In the genomic region with DNA sequence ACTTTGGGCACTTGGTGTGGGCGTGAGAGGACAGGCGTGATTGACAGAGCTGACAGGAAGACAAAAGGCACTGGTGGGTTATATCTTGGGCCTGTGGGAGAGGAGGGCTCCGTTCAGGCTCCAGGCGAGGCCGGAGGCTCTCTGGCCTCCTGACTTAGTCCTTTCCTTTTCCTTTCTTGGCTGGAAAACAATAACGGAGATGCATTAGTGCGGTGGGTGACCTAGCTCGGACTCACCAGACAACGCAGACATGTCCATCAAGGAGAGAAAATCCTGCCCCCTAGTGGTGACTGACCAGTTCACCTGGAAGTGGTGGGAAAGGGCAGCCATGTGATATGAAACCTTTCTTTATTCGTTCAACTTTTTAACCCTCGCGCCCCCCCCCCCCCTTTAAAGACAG, we compare ENCODE assay signal across 8 mouse cellular contexts. TPM values are rescaled to one million over a fixed set of nuclear protein-coding genes. Genes with fewer than 3 reads are reported as not detected.
DNase-seq lines count a peak whose midpoint lies in the region; ATAC-seq lines count a peak whose summit lies in the region.

No protein-coding gene starts in this region.

- peaks cover 33% of the 10 kb centered on the region for H3K4me1 ChIP-seq in heart, embryonic 11.5 days (ENCODE audit: control insufficient read depth, insufficient read depth, low read length)
- H3K4me1 ChIP-seq in kidney, embryonic 15.5 days, result peaks cover 61% of the 10 kb centered on the region
- H3K4me1 ChIP-seq in stomach, embryonic 16.5 days (ENCODE audit: control insufficient read depth, insufficient read depth, low read length), result peaks cover 32% of the 10 kb centered on the region

- H3K27me3 ChIP-seq in heart, embryonic 11.5 days (ENCODE audit: control insufficient read depth, insufficient read depth, low read length), result peaks cover 4% of the 10 kb centered on the region
- peaks cover 5% of the 10 kb centered on the region; the same call in 1 of the 2 replicates for H3K27me3 ChIP-seq in kidney, embryonic 15.5 days
- no peaks in the 10 kb centered on the region for H3K27me3 ChIP-seq in stomach, embryonic 16.5 days (ENCODE audit: control insufficient read depth, insufficient read depth, low read length)

- peak overlapping the region; percentile 67 for H3K4me3 ChIP-seq in heart, embryonic 11.5 days (ENCODE audit: low read depth, low read length)
- H3K4me3 ChIP-seq in kidney, embryonic 15.5 days (replicated peaks), result peak overlapping the region; percentile 63
- H3K4me3 ChIP-seq in stomach, embryonic 16.5 days (replicated peaks; ENCODE audit: low read length), result peak overlapping the region; percentile 54

- peak overlapping the region; percentile 83 for H3K4me2 ChIP-seq in heart, embryonic 11.5 days
- peak overlapping the region; percentile 65 for H3K4me2 ChIP-seq in kidney, embryonic 15.5 days
- H3K4me2 ChIP-seq in stomach, embryonic 16.5 days (ENCODE audit: low read depth, low read length), result peak overlapping the region; percentile 78

- ATAC-seq in heart, embryonic 11.5 days (replicated peaks; ENCODE audit: insufficient number of reproducible peaks, low FRiP score, low TSS enrichment), result no peak
- ATAC-seq in kidney, embryonic 15.5 days (replicated peaks; ENCODE audit: low FRiP score), result no peak
- ATAC-seq in stomach, embryonic 16.5 days (ENCODE audit: insufficient read depth, low FRiP score), result no peak
- no peak for ATAC-seq in granulocyte monocyte progenitor cell, adult 5-6 weeks (replicated peaks; ENCODE audit: poor library complexity, severe bottlenecking)

- 8% methylated on average over 12 of the region's 12 CpGs for WGBS in heart, embryonic 11.5 days (ENCODE audit: insufficient replicate concordance)
- 11% methylated on average over 12 of the region's 12 CpGs for WGBS in kidney, embryonic 15.5 days
- 15% methylated on average over 12 of the region's 12 CpGs for WGBS in stomach, embryonic 16.5 days

- peak overlapping the region; percentile 96; the same call in 1 of the 2 replicates for H3K27ac ChIP-seq in heart, embryonic 11.5 days (ENCODE audit: low read depth, low read length)
- no peak overlapping the region for H3K27ac ChIP-seq in kidney, embryonic 15.5 days
- no peak overlapping the region for H3K27ac ChIP-seq in stomach, embryonic 16.5 days (ENCODE audit: low read length)

- peaks cover 8% of the 10 kb centered on the region; the same call in 1 of the 2 replicates for H3K36me3 ChIP-seq in heart, embryonic 11.5 days (ENCODE audit: control insufficient read depth, insufficient read depth, low read length)
- peaks cover 19% of the 10 kb centered on the region for H3K36me3 ChIP-seq in kidney, embryonic 15.5 days
- H3K36me3 ChIP-seq in stomach, embryonic 16.5 days (ENCODE audit: control insufficient read depth, insufficient read depth, low read length), result 0 out of 2 replicates have a peak, but pooled peaks cover 5% of the 10 kb centered on the region

- peak; percentile 63 for DNase-seq in urinary bladder, postnatal 25 days (ENCODE audit: low spot score)
- DNase-seq in urinary bladder, postnatal 36 days (ENCODE audit: low spot score in 2 of 2), result no peak
- DNase-seq in cerebellum, postnatal 10 days, result peak; percentile 92 to 98
- DNase-seq in lung, postnatal 25 days (ENCODE audit: low spot score), result peak; percentile 67

- H3K9ac ChIP-seq in heart, embryonic 11.5 days (ENCODE audit: low read depth, low read length), result peak overlapping the region; percentile 90; the same call in 1 of the 2 replicates
- H3K9ac ChIP-seq in kidney, embryonic 15.5 days, result peak overlapping the region; percentile 86; the same call in 1 of the 2 replicates
- peak overlapping the region; percentile 85; the same call in 1 of the 2 replicates for H3K9ac ChIP-seq in stomach, embryonic 16.5 days (ENCODE audit: low read length)

- no peaks in the 10 kb centered on the region for H3K9me3 ChIP-seq in heart, embryonic 11.5 days (replicated peaks; ENCODE audit: control insufficient read depth, low read length)
- no peaks in the 10 kb centered on the region for H3K9me3 ChIP-seq in kidney, embryonic 15.5 days (replicated peaks)
- H3K9me3 ChIP-seq in stomach, embryonic 16.5 days (replicated peaks; ENCODE audit: control insufficient read depth, low read length), result no peaks in the 10 kb centered on the region

RNA-seq across cellular contexts. Expression of a gene that starts 2.2 kb away (rescaled TPM):
- polyA plus RNA-seq in heart, embryonic 11.5 days (2014; fragmentation: Nextera tagmentation; extraction: Ambion mirVana), result 842 and 965 TPM in 2 replicates
- polyA plus RNA-seq in kidney, embryonic 15.5 days (2015; fragmentation: Nextera tagmentation; extraction: Ambion mirVana), result 1,215 and 1,266 TPM in 2 replicates
- 458 and 550 TPM in 2 replicates for polyA plus RNA-seq in stomach, embryonic 16.5 days (2015; fragmentation: Nextera tagmentation; extraction: Ambion mirVana)
- 1.3 and 4.1 TPM in 2 replicates for total RNA-seq in granulocyte monocyte progenitor cell, adult 5-6 weeks (2014; fragmentation: Nextera tagmentation)
- not detected in 2 replicates for total RNA-seq in granulocyte monocyte progenitor cell, adult 5-6 weeks (2017)

RNA-seq across cellular contexts. Expression of a gene that starts 2.9 kb away (rescaled TPM):
- polyA plus RNA-seq in heart, embryonic 11.5 days (2014; fragmentation: Nextera tagmentation; extraction: Ambion mirVana), result not detected in 2 replicates
- polyA plus RNA-seq in kidney, embryonic 15.5 days (2015; fragmentation: Nextera tagmentation; extraction: Ambion mirVana), result 0.42 TPM in 1 of 2 replicates, not detected in the other
- 0.27 and 0.31 TPM in 2 replicates for polyA plus RNA-seq in stomach, embryonic 16.5 days (2015; fragmentation: Nextera tagmentation; extraction: Ambion mirVana)
- not detected in 2 replicates for total RNA-seq in granulocyte monocyte progenitor cell, adult 5-6 weeks (2014; fragmentation: Nextera tagmentation)
- total RNA-seq in granulocyte monocyte progenitor cell, adult 5-6 weeks (2017), result 0.26 TPM in 1 of 2 replicates, not detected in the other

RNA-seq across cellular contexts. Expression of a gene that starts 15.6 kb away (rescaled TPM):
- 1.8 and 2.8 TPM in 2 replicates for polyA plus RNA-seq in heart, embryonic 11.5 days (2014; fragmentation: Nextera tagmentation; extraction: Ambion mirVana)
- 0.49 and 0.53 TPM in 2 replicates for polyA plus RNA-seq in kidney, embryonic 15.5 days (2015; fragmentation: Nextera tagmentation; extraction: Ambion mirVana)
- polyA plus RNA-seq in stomach, embryonic 16.5 days (2015; fragmentation: Nextera tagmentation; extraction: Ambion mirVana), result 0.83 and 0.91 TPM in 2 replicates
- not detected in 2 replicates for total RNA-seq in granulocyte monocyte progenitor cell, adult 5-6 weeks (2014; fragmentation: Nextera tagmentation)
- 0.21 TPM in 1 of 2 replicates, not detected in the other for total RNA-seq in granulocyte monocyte progenitor cell, adult 5-6 weeks (2017)

RNA-seq across cellular contexts. Expression of a gene that starts 45.7 kb away (rescaled TPM):
- 42.1 and 49.6 TPM in 2 replicates for polyA plus RNA-seq in heart, embryonic 11.5 days (2014; fragmentation: Nextera tagmentation; extraction: Ambion mirVana)
- polyA plus RNA-seq in kidney, embryonic 15.5 days (2015; fragmentation: Nextera tagmentation; extraction: Ambion mirVana), result 37.7 and 46.7 TPM in 2 replicates
- polyA plus RNA-seq in stomach, embryonic 16.5 days (2015; fragmentation: Nextera tagmentation; extraction: Ambion mirVana), result 34.9 and 38.3 TPM in 2 replicates
- total RNA-seq in granulocyte monocyte progenitor cell, adult 5-6 weeks (2014; fragmentation: Nextera tagmentation), result 115 and 135 TPM in 2 replicates
- 75.7 and 89.4 TPM in 2 replicates for total RNA-seq in granulocyte monocyte progenitor cell, adult 5-6 weeks (2017)

Comparison
In these comparisons a context has a peak if more than half of its experiments do, and no peak if none do; other contexts are left out.
1. DNase-seq: peak in urinary bladder, postnatal 25 days (single experiment), cerebellum, postnatal 10 days (2 of 2) and lung, postnatal 25 days (single experiment); none in urinary bladder, postnatal 36 days (0 of 2).
2. Peak in every context shown above with its lines, with median percentiles within 50 percentile points of each other: H3K4me2 ChIP-seq, H3K4me3 ChIP-seq and H3K9ac ChIP-seq.